Mouse (Mus musculus) megakaryocyte, embryonic 14.5 days (primary cell): Measurements from ENCODE around the gene Hormad1. TPM values are rescaled to one million over a fixed set of nuclear protein-coding genes. Genes with fewer than 3 reads are reported as not detected.

ENCODE experiments used
- H3K27me3 ChIP-seq: replicated peaks from 2 replicates; pipeline ENCODE3; 2012; ENCODE audit warnings: inconsistent platforms
- H3K36me3 ChIP-seq: replicated peaks from 2 replicates; pipeline ENCODE3; 2012; ENCODE audit warnings: low read length, inconsistent platforms, mixed read lengths
- H3K4me1 ChIP-seq: 2 replicates; pipeline ENCODE4 v1.6.1; 2012; ENCODE audit warnings: inconsistent platforms
- H3K4me3 ChIP-seq: replicated peaks from 2 replicates; pipeline ENCODE3; 2012; ENCODE audit warnings: moderate library complexity, mild to moderate bottlenecking, inconsistent platforms
- H3K9me3 ChIP-seq: 2 replicates; pipeline ENCODE4 v1.6.1; 2012; ENCODE audit warnings: inconsistent platforms
- FLI1 ChIP-seq: IDR thresholded peaks from 2 replicates; pipeline ENCODE4 v1.6.1; 2012; ENCODE audit warnings: low read length, inconsistent platforms, mixed read lengths
- GATA1 ChIP-seq: IDR thresholded peaks from 3 replicates; pipeline ENCODE4 v1.6.1; 2012; ENCODE audit warnings: mixed read lengths, low read length, inconsistent platforms, borderline replicate concordance
- polyA plus RNA-seq: library from polyadenylated mRNA; stranded (reverse); fragments of >175 nt; gene quantifications from 2 replicates; pipeline ENCODE4 v1.2.3, GENCODE M21; 2012; ENCODE audit warnings: low replicate concordance; ENCODE audit not compliant: insufficient read depth

Hormad1 gene
- polyA plus RNA-seq, 1 experiment: not detected

DNA sequence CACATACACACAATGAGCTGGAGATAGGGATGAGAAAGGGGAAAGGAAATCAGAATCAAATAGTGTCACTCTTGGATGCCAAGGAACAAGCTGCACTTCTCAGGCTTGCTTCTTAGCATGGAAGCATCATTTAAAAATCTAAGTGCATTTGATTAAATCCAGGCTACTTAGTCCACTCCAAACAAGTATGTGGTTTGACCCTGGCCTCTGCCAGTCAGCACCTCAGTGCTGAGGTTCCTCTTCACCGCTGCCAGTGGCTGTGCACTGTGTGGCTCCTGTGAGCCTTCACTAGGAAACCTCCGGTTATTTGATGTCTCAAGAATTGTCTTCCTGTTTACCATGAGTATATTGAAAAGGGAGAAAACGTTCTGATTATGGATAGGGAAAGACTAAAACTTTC is 71.4 kb downstream of the Hormad1 start:
- H3K27me3 ChIP-seq: no peaks in the 10 kb centered on the region
- H3K9me3 ChIP-seq: no peaks in the 10 kb centered on the region
- no peak overlapping the region for H3K4me3 ChIP-seq
- H3K4me1 ChIP-seq: peaks cover 65% of the 10 kb centered on the region
- peaks cover 99% of the 10 kb centered on the region for H3K36me3 ChIP-seq
- TF ChIP-seq FLI1 (no peak), GATA1 (no peak)

DNA sequence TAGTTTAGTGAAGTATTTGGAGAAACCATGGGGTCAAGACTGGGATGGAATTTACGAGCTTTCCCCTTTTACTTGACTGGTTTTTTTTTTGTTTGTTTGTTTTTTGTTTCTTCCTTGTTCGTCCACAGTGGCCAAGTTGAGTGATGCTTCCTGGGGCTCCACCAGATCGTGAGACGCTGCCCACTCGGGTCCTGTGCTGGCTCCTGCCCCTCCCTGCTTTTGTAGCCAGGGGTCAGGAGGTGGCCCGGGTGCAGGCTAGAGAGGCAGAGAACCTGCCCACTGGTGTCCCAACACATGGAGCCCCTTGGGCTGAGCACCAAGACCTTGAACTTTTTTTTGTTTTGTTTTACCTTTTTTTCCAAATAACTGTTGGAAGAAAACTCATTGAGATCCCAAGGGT is 71.8 kb downstream of the Hormad1 start:
- Histone ChIP-seq H3K9me3 (no peaks in the 10 kb centered on the region), H3K36me3 (peaks cover 100% of the 10 kb centered on the region), H3K4me1 (peaks cover 64% of the 10 kb centered on the region), H3K27me3 (no peaks in the 10 kb centered on the region), H3K4me3 (no peak overlapping the region)
- TF ChIP-seq FLI1 (no peak), GATA1 (no peak)

DNA sequence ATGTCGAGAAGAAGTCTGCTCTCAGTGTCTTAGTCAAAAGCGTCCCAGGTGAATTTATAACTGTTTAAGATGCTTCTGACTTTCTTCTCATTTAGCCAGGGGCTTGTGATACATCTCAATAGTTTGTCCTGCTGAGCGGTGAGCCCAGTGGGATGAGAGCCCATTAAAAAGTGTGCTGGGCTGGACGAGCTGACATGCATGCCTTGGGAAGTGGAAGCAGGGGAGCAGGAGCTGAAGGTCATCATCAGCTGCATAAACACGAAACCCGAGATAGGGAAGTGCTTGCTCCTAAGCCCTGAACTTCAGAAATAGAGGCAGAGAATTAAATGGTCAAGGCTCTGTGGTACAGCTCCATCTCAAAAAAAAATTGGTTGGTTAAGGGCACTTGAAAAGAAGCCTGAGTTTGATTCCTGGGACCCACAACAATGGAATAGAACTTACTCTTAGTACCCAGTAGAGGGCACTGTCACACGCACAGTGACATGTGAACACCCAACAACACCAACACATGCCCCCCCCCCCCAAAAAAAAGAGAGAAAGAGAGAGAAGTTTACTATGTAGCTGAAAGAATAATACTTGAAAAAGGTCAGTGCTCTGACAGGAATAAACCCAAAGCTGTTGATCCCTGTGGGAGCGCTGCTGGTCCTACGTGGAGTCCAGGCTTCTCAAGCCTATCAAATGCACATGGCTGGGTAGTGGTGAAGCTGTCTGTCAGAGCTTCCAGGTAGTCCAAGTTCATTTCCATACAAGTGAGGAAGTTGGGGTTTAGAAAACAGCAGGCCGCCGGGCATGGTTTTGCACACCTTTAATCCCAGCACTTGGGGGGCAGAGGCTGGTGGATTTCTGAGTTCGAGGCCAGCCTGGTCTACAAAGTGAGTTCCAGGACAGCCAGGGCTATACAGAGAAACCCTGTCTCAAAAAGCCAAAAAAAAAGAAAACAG is 73.4 kb downstream of the Hormad1 start:
- Histone ChIP-seq H3K36me3 (peaks cover 100% of the 10 kb centered on the region), H3K27me3 (no peaks in the 10 kb centered on the region), H3K4me3 (no peak overlapping the region), H3K9me3 (no peaks in the 10 kb centered on the region), H3K4me1 (peaks cover 60% of the 10 kb centered on the region)
- TF ChIP-seq GATA1 (no peak), FLI1 (no peak)

DNA sequence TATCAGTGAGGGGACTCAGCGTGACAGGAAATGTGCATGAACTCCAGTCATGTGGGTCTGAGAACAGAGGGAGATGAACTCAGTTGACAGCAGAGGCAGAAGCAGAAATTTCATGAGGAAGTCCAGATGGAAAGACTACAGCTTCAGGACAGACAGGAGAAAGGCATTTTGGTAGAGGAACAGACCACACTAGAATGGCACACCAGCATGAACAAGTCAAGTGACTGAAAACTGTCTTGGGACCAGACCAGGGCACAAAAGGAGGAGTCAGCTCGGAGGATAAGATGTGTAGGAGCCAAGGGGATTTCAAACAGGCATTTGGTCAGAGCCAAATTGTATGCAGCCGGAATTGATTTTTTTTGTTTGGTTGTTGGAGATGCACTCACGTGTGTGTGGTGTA is 76.2 kb downstream of the Hormad1 start:
- Histone ChIP-seq H3K9me3 (no peaks in the 10 kb centered on the region), H3K4me3 (no peak overlapping the region), H3K4me1 (peaks cover 42% of the 10 kb centered on the region), H3K27me3 (no peaks in the 10 kb centered on the region), H3K36me3 (peaks cover 98% of the 10 kb centered on the region)
- TF ChIP-seq FLI1 (no peak), GATA1 (no peak)

DNA sequence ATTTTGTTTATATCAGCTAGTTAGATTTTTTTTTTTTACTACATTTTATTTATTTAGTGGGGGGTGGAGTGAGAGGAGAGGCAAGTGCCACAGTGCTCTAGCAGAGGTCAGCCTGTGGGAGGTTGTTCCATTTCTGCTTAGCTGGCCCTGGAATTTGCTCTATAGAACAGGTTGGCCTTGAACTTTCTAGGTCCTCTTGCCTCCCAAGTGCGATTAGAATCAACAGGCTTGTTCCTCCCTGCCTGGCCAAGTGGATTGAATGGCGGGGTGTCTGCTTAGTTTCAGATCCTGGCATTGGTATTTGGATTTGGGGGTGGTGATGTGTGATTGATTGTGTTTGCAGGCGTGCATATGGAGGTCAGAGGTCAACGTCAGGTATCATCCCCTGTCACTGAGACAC is 76.6 kb downstream of the Hormad1 start:
- Histone ChIP-seq H3K36me3 (peaks cover 95% of the 10 kb centered on the region), H3K9me3 (no peaks in the 10 kb centered on the region), H3K4me1 (peaks cover 39% of the 10 kb centered on the region), H3K27me3 (no peaks in the 10 kb centered on the region), H3K4me3 (no peak overlapping the region)
- no peak for TF ChIP-seq FLI1
- no peak for TF ChIP-seq GATA1

Other genes with a start within 250 kb of the Hormad1 start
- 36.9 and 124 TPM in 2 replicates for gene Cers2, start 244.9 kb upstream of the Hormad1 start, polyA plus RNA-seq
- gene Setdb1, start 202.5 kb upstream of the Hormad1 start, polyA plus RNA-seq: 2.3 and 6.3 TPM in 2 replicates
- gene 4930558C23Rik, start 156.8 kb upstream of the Hormad1 start, polyA plus RNA-seq: not detected in 2 replicates
- 11.1 and 19.7 TPM in 2 replicates for gene Arnt, start 125.3 kb upstream of the Hormad1 start, polyA plus RNA-seq
- gene Ctsk, start 60.4 kb upstream of the Hormad1 start, polyA plus RNA-seq: not detected in 2 replicates
- gene Ctss, start 32.9 kb upstream of the Hormad1 start, polyA plus RNA-seq: 3.5 and 24.7 TPM in 2 replicates
- gene Golph3l, start 29.3 kb downstream of the Hormad1 start, polyA plus RNA-seq: 2.0 TPM in 1 of 2 replicates, not detected in the other
- 21.1 and 41.0 TPM in 2 replicates for gene Ensa, start 65.3 kb downstream of the Hormad1 start, polyA plus RNA-seq
- 222 and 245 TPM in 2 replicates for gene Mcl1, start 99.1 kb downstream of the Hormad1 start, polyA plus RNA-seq
- 0.83 TPM in 1 of 2 replicates, not detected in the other for gene Adamtsl4, start 128.2 kb downstream of the Hormad1 start, polyA plus RNA-seq
- gene Ecm1, start 179.9 kb downstream of the Hormad1 start, polyA plus RNA-seq: 274 and 549 TPM in 2 replicates
- 22.7 and 22.9 TPM in 2 replicates for gene Tars2, start 200.5 kb downstream of the Hormad1 start, polyA plus RNA-seq